Mouse (Mus musculus) embryo, embryonic 10 days (tissue): Measurements from ENCODE around the gene Cdk14.
"Not testable (repeated sequence)": the region's sequence is repeated elsewhere in the genome, so short reads cannot be mapped to it uniquely, and the experiment has no call there.

ENCODE experiments used
- DNase-seq: peaks from one replicate; pipeline ENCODE4 v3.0.0-alpha.2; 2015; ENCODE audit warnings: low spot score

The Cdk14 gene

GRCm38 (mm10) chr5:5365285-5366076, 54.6 kb downstream of the Cdk14 start:
- DNase-seq: no peak

GRCm38 (mm10) chr5:5361684-5362083, 58.4 kb downstream of the Cdk14 start:
- DNase-seq: no peak

DNA sequence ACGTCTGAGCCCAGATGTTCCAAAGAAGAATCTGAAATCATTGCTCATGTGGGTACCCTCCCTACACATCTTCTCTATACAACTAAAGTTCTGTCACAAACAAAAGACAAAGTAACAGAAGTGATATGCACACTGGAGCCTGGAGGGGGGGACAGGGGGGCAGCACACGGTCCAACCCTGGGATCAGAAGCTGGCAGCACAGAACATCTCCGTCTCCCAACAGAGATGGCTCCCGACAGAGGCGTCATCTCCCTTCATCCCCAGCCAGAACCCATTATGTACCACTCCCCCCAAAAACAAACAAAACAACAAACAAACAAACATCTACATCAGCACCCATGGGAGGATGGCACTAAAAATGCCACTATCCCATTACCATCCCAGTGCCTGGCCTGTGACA, 59.8 kb downstream of the Cdk14 start:
- no peak for DNase-seq

- no peak for DNase-seq
Observed at GRCm38 (mm10) chr5:5359915-5360314, 60.2 kb downstream of the Cdk14 start.

GRCm38 (mm10) chr5:5359370-5359769, 60.7 kb downstream of the Cdk14 start:
- no peak for DNase-seq

- DNase-seq: no peak
Observed at GRCm38 (mm10) chr5:5358019-5358717, 61.9 kb downstream of the Cdk14 start.

DNA sequence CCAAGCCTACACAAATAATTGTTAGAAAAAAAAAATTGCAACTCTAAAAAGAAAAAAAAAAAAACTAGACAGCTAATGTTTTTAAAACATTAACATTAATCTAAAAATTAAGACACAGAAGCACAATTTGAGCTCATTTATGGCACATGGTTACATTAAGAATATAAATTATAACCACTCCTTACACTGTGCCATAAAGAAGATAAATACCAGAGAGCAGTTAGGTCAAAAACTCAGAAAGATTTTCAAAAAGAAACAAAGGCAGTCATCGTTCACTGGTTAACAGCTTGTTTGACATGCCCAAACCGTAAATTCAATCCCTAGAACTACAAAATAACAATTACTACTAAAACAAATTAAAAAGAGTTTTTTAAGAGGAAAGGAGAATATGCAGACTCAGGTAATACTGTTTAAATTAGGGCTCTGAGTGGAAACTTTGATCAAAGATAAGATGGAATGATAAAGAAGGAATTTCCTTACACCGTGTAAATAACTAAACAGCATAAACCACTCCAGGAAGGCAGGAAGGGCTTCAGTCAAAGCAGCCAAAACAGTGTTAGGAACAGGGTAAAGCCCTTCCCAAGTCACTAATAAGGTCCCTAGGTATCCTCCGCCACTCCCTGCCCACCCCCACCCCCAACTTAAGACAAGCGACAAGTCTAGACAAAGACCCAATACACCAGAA, 65.3 kb downstream of the Cdk14 start:
- DNase-seq: no peak

GRCm38 (mm10) chr5:5353946-5354345, 66.2 kb downstream of the Cdk14 start:
- no peak for DNase-seq

DNA sequence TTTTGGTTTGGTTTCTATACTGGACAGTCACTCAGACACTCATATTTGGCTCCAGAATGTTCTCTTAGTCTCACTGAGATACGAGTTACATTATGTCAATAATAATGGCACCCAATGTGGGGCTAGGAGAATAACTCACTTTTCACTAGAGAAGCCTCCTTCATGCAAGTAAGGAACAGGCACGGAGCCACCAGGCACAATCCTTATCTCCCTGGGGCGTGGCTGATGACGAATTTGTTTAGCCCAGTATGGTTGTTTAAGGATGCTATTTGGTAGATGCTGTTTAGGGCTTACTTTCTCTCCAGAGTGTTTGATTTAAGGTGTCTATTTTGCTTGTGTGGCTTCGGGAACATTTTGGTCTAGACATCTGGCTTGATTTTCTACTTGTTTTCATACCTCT, 75.5 kb downstream of the Cdk14 start:
- no peak for DNase-seq

DNA sequence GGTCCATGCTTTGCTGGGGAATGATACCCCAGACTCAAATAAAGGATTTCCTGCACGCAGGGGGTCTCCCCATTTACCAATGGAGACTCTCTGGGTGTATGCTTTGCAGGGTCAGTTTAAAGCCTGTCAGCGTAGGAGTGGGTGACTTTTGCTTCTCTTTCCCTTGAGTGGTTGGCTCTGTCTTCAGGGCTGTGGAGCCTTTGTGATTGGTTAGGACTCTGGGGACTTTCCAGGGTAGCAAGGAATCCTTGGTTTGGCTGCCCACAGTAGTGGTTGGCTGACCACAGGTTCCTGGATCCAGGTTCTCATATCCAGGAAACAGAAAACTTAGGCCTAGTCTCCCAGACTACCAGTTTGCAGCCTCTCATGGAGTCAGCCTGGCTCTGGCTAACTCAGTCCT, 76.4 kb downstream of the Cdk14 start:
- no peak for DNase-seq

DNA sequence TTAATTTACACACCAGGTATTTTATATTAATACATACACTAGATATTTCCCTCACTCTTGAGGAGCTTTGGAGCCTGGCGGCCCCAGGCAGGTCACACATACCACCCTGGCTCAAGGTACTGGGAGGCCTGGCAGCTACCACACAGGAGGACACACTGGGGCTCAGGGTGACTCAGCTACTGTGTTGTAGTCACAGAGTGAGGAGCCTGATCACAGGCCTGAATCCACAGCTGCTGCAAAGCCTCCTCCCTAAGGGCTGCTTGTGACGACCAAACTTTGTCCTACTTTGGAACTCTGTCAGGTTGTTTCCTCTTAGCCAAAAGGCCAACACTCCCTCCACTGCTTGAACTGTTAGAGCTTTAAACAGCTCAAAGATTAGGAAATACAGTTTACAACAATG, 76.8 kb downstream of the Cdk14 start:
- no peak for DNase-seq

DNA sequence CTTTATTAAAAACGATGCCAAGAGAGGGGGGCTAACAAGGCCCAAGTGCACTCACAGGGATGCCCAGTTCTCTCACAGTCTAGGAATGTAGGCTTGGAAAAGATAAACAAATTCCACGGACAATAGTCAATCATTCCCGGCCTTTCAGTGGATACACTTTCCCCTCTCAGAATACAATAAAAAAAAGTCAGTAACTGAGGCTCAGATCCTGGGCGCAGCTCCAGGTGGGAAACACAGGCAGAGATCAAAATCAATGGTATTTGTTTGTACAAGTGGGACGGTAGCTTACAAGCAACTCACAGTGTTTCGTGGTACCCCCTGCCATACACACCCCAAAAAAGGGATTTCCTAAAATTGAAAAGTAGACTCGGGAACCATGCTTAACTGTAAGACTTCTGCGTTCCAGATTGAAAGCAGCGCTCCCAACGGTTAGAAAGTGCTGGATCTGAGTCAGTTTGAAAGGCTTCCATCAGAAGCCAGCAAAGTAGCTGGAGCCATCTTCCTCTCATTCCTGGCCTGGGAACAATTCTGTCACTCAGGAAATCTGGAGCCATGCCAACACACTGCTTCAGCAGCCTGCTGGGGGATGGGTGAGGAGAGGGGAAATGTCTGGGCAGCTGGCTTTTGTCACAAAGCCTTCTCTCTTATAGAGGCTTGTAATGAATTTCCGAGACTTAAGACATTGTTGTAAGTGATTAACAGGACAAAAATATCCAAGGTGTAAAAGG, 77.5 kb downstream of the Cdk14 start:
- peak; percentile 78 for DNase-seq

DNA sequence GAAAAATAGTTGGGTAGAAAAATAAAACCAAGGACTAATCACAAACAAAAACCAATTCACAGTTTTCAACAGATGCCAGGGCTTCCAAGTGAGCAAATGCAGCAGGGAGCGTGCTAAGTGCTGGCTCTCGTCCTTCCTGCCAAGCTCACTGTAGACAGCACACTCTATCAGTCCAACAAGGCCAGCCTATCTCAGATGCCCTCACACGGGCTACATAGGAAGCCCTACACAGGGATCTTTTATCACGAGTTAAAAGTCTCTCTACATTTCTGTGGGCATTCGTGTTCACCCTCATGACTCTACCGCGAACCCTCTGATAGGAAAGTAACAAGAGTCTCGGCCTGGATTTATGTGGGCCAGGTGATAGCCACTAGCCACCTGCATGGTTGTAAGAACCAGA, 78.5 kb downstream of the Cdk14 start:
- DNase-seq: no peak

- DNase-seq: no peak
Observed at GRCm38 (mm10) chr5:5333916-5334315, 86.2 kb downstream of the Cdk14 start.

GRCm38 (mm10) chr5:5330926-5331460, 89.1 kb downstream of the Cdk14 start:
- no peak for DNase-seq

DNA sequence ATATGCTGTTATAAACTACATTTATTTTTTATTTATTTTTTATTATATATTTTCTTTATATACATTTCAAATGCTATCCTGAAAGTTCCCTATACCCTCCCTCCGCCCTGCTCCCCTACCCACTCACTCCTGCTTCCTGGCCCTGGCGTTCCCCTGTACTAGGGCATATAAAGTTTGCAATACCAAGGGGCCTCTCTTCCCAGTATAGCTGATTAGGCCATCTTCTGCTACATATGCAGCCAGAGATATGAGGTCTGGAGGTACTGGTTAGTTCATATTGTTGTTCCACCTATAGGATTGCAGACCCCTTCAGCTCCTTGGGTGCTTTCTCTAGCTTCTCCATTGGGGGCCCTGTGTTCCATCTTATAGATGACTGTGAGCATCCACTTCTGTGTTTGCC, 91.1 kb downstream of the Cdk14 start:
- DNase-seq: not testable (repeated sequence)

- no peak for DNase-seq
Observed at GRCm38 (mm10) chr5:5326716-5327115, 93.4 kb downstream of the Cdk14 start.

DNA sequence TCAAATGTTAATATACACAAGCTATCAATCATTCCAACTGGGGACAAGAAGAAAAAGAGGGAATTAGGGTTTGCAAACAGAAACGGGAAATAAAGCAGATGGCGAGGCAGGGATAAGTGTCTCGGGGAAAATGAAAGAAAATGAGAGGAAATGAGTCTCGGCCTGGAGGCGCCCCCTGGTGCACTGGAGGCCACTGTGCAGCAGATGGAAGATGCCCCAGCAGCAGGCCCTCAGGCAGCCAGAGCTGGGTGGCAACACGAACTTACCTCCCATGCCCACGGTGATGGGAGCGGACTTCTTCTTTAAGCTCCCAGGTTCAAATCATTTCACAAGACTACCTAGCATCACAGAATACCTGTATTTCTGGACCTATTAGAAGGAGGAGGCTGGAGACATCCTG, 97.4 kb downstream of the Cdk14 start:
- DNase-seq: no peak

DNA sequence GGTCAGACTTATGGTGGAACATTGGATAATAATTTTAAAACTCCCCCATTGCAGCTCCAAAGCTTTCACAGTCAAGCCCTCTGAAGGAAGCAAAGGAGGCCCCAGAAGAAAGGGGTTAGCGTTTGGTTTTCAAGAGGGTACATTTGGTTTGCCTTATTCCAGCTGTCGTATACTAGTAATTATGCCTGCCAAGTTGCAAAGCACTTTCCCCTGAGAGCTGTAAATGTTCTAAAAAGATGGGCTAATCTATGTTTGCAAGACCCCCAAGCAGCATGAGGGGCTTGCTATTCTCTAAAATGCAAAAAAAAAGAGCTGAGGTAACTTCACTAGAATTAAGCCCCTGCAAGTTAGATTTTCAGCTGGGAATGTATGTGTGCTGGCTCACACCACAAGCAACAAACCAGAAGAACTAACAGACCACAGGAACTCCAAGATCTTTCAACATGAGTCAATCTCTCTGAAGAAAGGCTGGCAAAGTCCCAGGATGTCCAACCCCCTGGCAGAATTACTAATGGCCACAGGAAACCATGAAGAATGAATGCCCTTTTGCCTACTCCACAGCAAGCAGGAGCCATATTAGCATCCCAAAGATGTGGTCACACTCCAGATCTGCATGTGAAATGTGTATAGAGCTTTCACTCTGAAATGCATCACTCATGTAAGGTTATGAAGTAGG, 99.5 kb downstream of the Cdk14 start:
- DNase-seq: no peak

DNA sequence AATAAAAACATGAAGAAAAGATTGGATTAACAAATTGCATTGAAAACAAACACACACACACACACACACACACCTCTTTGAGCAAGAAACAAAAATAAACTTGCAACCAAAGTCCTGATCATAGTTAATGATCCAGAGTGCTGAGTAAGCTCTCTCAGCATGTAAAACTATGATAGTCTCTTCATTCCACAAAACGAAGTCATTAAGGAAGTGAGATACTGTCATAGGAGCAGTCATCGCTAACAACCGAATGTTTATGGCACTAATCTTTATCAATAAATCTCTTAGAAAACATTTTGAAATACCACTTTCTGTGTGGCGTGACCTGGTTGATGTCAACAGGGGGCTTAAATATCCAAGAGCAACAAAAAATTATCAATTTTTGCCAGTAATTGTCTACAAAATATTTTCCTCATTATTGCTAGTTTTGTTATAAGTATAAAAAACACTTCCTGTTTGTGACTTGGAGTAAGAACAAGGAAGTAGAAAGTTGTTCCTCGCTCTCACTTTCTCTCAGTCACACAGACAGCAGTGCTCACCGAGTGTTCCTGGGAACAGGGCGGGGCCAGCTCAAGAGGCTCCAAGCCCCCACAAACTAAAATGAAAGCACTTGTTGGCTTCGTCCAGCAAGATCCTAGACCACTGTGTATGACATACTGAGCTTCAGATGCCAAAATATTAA, 100.1 kb downstream of the Cdk14 start:
- DNase-seq: no peak

GRCm38 (mm10) chr5:5314270-5314669, 105.8 kb downstream of the Cdk14 start:
- no peak for DNase-seq
